Mouse (Mus musculus) bone marrow macrophage, adult 2 months (primary cell): ENCODE measurements around the gene Ccdc15.

Source experiments
- CTCF ChIP-seq: IDR thresholded peaks from 2 replicates; pipeline ENCODE4 v1.5.1; 2012; ENCODE audit warnings: low read depth, mild to moderate bottlenecking, low read length, moderate library complexity
- POLR2A ChIP-seq: IDR thresholded peaks from 2 replicates; pipeline ENCODE4 v1.6.1; 2012; ENCODE audit warnings: mild to moderate bottlenecking, low read depth, low read length, borderline replicate concordance

DNA sequence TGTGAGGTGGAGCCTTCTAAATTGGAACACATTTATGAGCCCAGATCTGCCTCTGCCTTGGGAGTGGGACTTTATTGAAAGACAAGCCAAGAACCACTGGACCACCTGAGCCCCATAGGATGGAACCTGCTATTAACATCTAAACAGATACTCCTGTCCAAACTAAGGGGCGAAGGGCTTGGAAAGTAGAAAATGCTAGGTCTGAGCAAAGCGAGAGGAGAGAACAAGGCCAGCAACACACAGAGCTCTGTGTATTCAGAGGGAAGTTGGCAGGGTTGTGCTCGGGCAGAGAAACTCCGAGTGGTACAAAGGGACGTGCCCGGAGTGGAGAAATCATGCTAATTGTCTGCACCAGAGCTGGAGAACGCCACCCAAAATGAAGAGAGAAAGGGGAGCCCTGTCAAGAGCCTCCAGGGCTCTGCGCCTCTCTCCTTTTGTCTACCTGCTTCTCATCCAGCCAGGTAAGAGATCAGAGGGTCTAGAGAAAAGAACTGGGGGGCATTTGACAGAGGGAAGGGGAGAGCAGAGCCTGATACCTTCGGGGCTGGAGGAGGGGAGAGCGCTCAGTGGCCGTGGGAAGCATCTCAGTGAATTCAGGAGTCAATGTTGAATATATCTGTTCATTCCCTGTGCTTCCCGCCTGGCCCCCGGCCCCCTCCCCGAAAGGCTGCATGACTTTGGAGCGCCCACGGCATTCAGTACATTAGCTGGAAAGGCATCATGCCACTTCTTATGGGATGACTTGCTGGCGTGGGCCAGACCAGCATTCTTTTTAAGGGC is 19.3 kb upstream of the Ccdc15 start, which contains the start of gene Hepacam:
- no peak for TF ChIP-seq CTCF
- TF ChIP-seq POLR2A: no peak
